Mouse (Mus musculus) heart, postnatal 10 days (tissue): ENCODE measurements at regions not wholly inside any gene's neighbourhood (a gene's known extent, or its start where the extent isn't known, plus 50 kb on each side); places are given as distances from the start of the nearest gene placed in this dataset.

ENCODE experiments used
- DNase-seq, 2 experiments: peaks; one replicate each; pipeline ENCODE4 v3.0.0; 2021
- intact Hi-C: fragments of 180-260 bp; cut with DNase I; formaldehyde crosslinking; loops from one replicate; pipeline ENCODE4 v1.15.1; 2025

GRCm38 (mm10) chr3:39062415-39062814 lies 175.7 kb downstream of the Fat4 start:
- DNase-seq, result no peak

GRCm38 (mm10) chr3:39065457-39065856 lies 178.7 kb downstream of the Fat4 start:
- intact Hi-C loops, result no loop called here

More at GRCm38 (mm10) chr3:39062415-39062814, 175.7 kb downstream of the Fat4 start:
- intact Hi-C loops, result no loop called here

DNA sequence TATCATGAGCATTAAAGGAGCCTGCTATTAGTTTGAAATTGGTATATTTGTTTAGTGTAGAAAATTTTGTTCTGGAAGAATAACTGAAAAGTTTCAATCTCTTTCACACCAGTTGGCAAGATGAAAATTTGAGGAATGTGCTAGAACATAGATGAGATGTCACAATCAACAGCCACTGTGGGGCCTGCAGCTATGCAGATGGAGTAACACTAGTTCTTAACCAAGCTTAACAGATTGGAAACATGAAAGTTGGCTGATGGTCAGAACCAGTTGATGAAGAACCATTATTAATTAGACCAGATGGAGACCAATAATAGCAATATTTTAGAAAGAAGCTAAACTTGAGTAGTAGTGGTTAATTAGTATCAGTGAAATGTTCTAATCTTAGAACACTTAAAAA lies 182.3 kb downstream of the Fat4 start:
- intact Hi-C loops, result no loop called here
- DNase-seq, result no peak

More at GRCm38 (mm10) chr3:39065457-39065856, 178.7 kb downstream of the Fat4 start:
- no peak for DNase-seq

DNA sequence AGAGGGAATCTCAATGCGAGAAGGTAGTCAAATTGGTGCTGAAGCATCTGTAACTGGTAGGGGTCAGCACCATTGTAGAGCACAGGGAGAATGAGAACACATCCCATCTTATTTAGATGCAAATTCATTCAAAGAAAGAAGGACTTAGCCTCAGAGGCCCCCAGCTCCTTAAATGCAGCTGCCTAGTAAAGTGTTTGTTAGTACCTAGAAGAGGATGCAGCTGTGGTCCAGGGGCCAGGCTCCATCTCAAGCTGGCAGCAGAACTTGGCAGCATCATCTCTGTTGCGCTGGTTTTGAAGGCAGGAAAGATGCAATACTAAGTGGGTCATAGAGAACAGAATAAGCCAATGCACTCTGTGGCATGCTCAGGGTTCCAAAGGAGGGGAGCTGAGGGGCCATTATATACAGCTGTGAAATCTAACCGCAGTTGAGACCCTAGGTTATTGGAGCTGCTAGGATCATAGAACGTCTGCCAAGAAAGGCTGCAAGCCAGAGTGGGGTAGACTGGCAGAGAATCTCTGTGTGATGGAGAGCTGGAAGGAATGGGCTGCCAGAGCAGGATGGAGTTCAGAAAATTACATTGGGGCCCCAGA lies 196.0 kb downstream of the Fat4 start:
- no peak for DNase-seq
- intact Hi-C loops, result no loop called here

- intact Hi-C loops, result no loop called here
- DNase-seq, result no peak
Observed at GRCm38 (mm10) chr3:39088948-39089347, 202.2 kb downstream of the Fat4 start.

- intact Hi-C loops, result no loop called here
- DNase-seq, result no peak
Observed at GRCm38 (mm10) chr3:39102324-39102723, 215.6 kb downstream of the Fat4 start.

DNA sequence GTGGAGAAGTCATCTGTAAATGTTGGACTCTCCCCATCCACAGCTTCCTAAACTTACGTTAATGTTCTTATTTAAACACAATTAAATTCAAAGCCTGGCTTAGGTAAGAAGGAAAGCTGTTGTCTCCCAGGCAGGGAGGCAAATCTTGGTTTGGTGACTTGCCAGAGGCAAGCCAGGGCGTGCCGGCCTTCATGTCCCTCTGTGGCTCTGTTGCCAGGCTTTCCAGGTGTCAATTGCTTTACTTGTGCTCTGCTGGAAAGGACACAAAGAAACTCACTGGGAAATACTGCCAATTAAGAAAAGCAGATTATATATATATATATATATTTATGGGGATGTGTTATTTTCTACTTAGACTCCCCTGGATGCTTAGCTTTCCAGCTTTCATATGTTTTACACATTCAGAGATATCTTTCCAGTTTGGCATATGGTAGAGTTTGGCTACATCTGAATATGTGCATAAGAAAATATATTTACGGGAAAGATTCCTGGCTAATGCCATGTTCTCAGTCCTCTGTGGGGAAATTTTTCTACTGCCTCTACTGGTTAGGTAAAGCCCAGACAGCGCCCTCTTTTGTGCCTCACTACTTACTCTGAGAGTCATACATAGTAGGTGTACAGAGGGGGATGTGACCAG lies 223.1 kb downstream of the Fat4 start:
- intact Hi-C loops, result no loop called here
- no peak for DNase-seq

DNA sequence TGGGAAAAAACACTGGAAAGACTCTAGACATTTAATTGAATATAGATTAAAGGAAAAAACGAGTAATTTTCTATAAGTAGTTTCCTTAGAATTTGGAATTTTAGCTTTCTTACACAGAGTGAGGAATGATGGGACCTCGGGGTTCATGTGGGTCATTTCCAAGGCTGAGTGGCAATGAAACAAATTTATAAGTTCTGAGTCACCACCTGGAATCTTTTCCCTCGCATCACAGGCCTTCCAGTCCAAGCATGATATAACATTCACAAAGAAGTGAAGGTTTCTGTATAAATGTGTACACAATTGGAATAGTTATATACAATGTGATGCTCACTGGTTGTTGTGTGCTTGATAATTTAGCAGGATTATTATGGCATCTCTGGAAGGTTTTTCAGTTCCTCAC lies 227.3 kb downstream of the Fat4 start:
- intact Hi-C loops, result no loop called here
- DNase-seq, result no peak

- DNase-seq, result no peak
- intact Hi-C loops, result no loop called here
Observed at GRCm38 (mm10) chr3:39114826-39115225, 228.1 kb downstream of the Fat4 start.

DNA sequence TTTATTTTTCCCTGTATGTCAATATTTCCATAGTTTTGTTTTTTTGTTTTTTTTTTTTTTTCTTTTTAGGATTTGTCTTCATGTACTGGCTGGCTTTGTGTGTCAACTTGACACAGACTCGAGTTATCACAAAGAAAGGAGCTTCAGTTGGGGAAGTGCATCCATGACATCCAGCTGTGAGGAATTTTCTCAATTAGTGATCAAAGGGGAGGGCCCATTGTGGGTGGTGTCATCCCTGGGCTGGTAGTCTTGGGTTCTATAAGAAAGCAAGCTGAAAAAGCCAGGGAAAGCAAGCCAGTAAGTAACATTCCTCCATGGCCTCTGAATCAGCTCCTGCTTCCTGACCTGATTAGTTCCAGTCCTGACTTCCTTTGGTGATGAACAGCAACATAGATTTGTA lies 228.7 kb downstream of the Fat4 start:
- intact Hi-C loops, result no loop called here
- DNase-seq, result no peak

- DNase-seq, result no peak
- intact Hi-C loops, result no loop called here
Observed at GRCm38 (mm10) chr3:39122250-39122649, 235.5 kb downstream of the Fat4 start.

- DNase-seq, result no peak
- intact Hi-C loops, result no loop called here
Observed at GRCm38 (mm10) chr3:39130532-39130931, 243.8 kb downstream of the Fat4 start.

DNA sequence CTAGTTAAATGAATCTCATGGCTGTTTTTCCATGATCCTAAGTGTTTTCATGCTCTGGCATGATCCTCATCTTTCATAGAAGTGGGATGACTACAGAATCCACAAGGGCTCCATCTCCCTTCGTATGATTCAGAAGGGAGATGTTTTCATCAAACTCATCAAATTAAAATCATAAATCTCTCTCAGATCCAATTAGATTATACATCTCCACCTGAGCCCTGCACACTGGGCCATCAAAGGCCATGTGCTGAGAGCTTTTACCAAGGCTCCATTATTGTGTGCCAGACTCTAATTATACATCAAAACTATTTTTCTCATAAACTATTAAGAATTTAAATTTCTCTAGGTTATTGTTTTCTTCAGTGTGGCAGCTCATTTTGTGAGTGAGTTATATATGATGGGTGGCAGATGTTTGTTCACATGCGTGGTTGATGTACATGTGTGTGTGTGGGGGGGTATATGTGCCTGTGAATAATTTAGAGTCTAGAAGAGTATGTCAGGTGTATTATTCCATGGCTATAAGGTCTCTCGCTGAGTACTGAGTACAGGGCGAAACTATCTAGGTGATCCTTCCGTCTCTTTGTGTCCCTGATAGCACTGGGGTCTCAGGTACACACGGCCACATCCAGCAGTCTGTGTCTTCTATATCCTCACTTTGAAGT lies 278.4 kb downstream of the Fat4 start:
- intact Hi-C loops, result no loop called here
- DNase-seq, result no peak

DNA sequence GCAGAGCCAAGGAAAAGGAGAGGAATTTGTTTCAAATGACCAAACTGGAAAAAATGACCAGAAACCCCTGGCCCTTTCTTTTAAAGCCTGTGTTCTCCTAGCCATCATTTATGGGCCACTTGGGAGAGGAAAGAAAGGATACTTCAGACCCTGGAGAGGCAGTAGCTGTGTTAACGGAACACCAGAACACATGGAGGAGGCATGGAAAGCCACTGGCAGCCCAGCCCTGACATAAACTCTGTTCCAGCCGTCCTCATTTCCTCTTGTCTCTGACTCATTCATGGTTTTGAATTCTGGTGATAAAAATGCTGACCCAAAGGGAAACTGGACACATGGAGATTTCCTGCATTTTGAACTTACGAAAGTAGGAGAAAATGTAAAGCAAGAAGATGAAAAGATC lies 295.9 kb downstream of the Fat4 start:
- intact Hi-C loops, result no loop called here
- DNase-seq, result peak; percentile 17 to 25

DNA sequence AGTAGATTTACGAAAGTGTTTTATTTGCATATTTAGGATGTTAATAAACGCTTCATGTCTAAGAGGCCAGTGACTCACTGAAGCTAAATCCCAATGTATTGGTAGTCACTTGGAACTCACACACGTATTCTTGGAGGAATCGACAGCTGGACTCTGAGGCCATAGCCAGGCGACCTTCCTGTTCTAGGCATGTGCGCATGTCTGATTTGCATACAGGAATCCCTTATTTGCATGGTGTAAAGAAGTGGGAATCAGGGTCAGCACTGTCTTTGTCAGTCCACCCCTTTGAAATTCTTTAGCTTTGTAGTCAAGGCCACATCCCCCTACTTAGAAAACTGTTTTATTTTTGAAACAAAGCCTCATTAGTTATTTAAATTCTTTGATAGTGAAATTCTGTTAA lies 308.4 kb downstream of the Fat4 start:
- intact Hi-C loops, result no loop called here
- DNase-seq, result no peak

- no peak for DNase-seq
- intact Hi-C loops, result no loop called here
Observed at GRCm38 (mm10) chr3:39202662-39203061, 315.9 kb downstream of the Fat4 start.

GRCm38 (mm10) chr3:39208651-39209050 lies 321.9 kb downstream of the Fat4 start:
- intact Hi-C loops, result no loop called here
- DNase-seq, result no peak

GRCm38 (mm10) chr3:39209382-39210165 lies 322.8 kb downstream of the Fat4 start:
- intact Hi-C loops, result loop anchor here (5.0 kb wide), 1 partner anchor 202 kb away; no protein-coding TSS in a partner anchor
- DNase-seq, result no peak

GRCm38 (mm10) chr3:39211670-39212069 lies 324.9 kb downstream of the Fat4 start:
- intact Hi-C loops, result loop anchor here (5.0 kb wide), 1 partner anchor 204 kb away; no protein-coding TSS in a partner anchor
- no peak for DNase-seq

GRCm38 (mm10) chr3:39220011-39220706 lies 333.4 kb downstream of the Fat4 start:
- intact Hi-C loops, result loop anchor here (1.0 kb wide), 1 partner anchor 336 kb away; no protein-coding TSS in a partner anchor
- peak; percentile 58 to 62 for DNase-seq

DNA sequence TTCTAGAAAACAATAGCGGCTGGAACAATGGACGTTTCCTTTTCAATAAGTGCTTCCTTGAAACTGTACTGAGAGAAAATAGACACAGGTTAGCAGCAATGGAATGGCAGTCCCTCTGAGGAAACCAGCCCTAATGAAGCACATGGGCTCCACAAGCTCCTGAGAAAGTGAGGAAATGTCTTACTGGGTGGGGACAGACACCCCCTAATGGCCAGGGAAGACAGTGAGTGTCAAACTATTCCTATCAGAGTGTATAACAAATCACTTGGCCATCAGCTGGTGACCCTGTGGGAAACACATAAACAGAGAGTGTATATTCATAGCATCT lies 333.9 kb downstream of the Fat4 start:
- peak; percentile 29 to 39 for DNase-seq
- intact Hi-C loops, result loop anchor here (1.0 kb wide), 1 partner anchor 336 kb away; no protein-coding TSS in a partner anchor
